Mouse (Mus musculus): ENCODE measurements around the gene Olfr907. TPM values are rescaled to one million over a fixed set of nuclear protein-coding genes. Genes with fewer than 3 reads are reported as not detected.

Gene Olfr907
- not detected in 2 replicates for total RNA-seq (2014; fragmentation: Nextera tagmentation)
- not detected in 2 replicates for total RNA-seq (2017)

GRCm38 (mm10) chr9:38495501-38495900, at the start of gene Olfr907:
Gene Olfr907, plus strand, starts transcription at chr9:38495801.
- no peak for ATAC-seq (replicated peaks; ENCODE audit: poor library complexity, severe bottlenecking)

GRCm38 (mm10) chr9:38447352-38447751, 48.2 kb upstream of the Olfr907 start, which contains the start of gene Olfr902:
Gene Olfr902, plus strand, starts transcription at chr9:38447652.
- ATAC-seq (replicated peaks; ENCODE audit: poor library complexity, severe bottlenecking) = no peak

GRCm38 (mm10) chr9:38462844-38463243, 32.8 kb upstream of the Olfr907 start, which contains the start of gene Olfr904:
Gene Olfr904, plus strand, starts transcription at chr9:38463144.
- no peak for ATAC-seq (replicated peaks; ENCODE audit: poor library complexity, severe bottlenecking)

- ATAC-seq (replicated peaks; ENCODE audit: poor library complexity, severe bottlenecking) = no peak
These were observed 24.8 kb upstream of the Olfr907 start, which contains the start of gene Olfr905 for GRCm38 (mm10) chr9:38470807-38471206. Gene Olfr905, plus strand, starts transcription at chr9:38471107.

GRCm38 (mm10) chr9:38486785-38487184, 8.8 kb upstream of the Olfr907 start, which contains the start of gene Olfr906:
Gene Olfr906, plus strand, starts transcription at chr9:38487085.
- ATAC-seq (replicated peaks; ENCODE audit: poor library complexity, severe bottlenecking) = no peak

- ATAC-seq (replicated peaks; ENCODE audit: poor library complexity, severe bottlenecking) = no peak
These were observed 16.8 kb downstream of the Olfr907 start for GRCm38 (mm10) chr9:38512353-38512752.

- no peak for ATAC-seq (replicated peaks; ENCODE audit: poor library complexity, severe bottlenecking)
These were observed 25.7 kb downstream of the Olfr907 start, which contains the start of gene Olfr911-ps1 for GRCm38 (mm10) chr9:38521280-38521679. Gene Olfr911-ps1, plus strand, starts transcription at chr9:38521580.

GRCm38 (mm10) chr9:38537549-38537948, 41.9 kb downstream of the Olfr907 start, which contains the start of gene Olfr910:
Gene Olfr910, plus strand, starts transcription at chr9:38537849.
- ATAC-seq (replicated peaks; ENCODE audit: poor library complexity, severe bottlenecking) = no peak

Other genes with a start within 250 kb of the Olfr907 start
- not detected in 2 replicates for gene Olfr143, start 243.0 kb upstream of the Olfr907 start, total RNA-seq (2014; fragmentation: Nextera tagmentation)
- not detected in 2 replicates for gene Olfr143, start 243.0 kb upstream of the Olfr907 start, total RNA-seq (2017)
- not detected in 2 replicates for gene Olfr895, start 227.9 kb upstream of the Olfr907 start, total RNA-seq (2014; fragmentation: Nextera tagmentation)
- not detected in 2 replicates for gene Olfr895, start 227.9 kb upstream of the Olfr907 start, total RNA-seq (2017)
- not detected in 2 replicates for gene Olfr896-ps1, start 204.7 kb upstream of the Olfr907 start, total RNA-seq (2014; fragmentation: Nextera tagmentation)
- gene Olfr896-ps1, start 204.7 kb upstream of the Olfr907 start, total RNA-seq (2017) = not detected in 2 replicates
- gene Olfr25, start 166.7 kb upstream of the Olfr907 start, total RNA-seq (2014; fragmentation: Nextera tagmentation) = not detected in 2 replicates
- not detected in 2 replicates for gene Olfr25, start 166.7 kb upstream of the Olfr907 start, total RNA-seq (2017)
- not detected in 2 replicates for gene Olfr898, start 147.4 kb upstream of the Olfr907 start, total RNA-seq (2014; fragmentation: Nextera tagmentation)
- not detected in 2 replicates for gene Olfr898, start 147.4 kb upstream of the Olfr907 start, total RNA-seq (2017)
- not detected in 2 replicates for gene Olfr250, start 128.9 kb upstream of the Olfr907 start, total RNA-seq (2014; fragmentation: Nextera tagmentation)
- not detected in 2 replicates for gene Olfr250, start 128.9 kb upstream of the Olfr907 start, total RNA-seq (2017)
- gene Olfr251, start 118.7 kb upstream of the Olfr907 start, total RNA-seq (2014; fragmentation: Nextera tagmentation) = not detected in 2 replicates
- gene Olfr251, start 118.7 kb upstream of the Olfr907 start, total RNA-seq (2017) = not detected in 2 replicates
- gene Olfr147, start 94.1 kb upstream of the Olfr907 start, total RNA-seq (2014; fragmentation: Nextera tagmentation) = not detected in 2 replicates
- not detected in 2 replicates for gene Olfr147, start 94.1 kb upstream of the Olfr907 start, total RNA-seq (2017)
- not detected in 2 replicates for gene Olfr901, start 66.3 kb upstream of the Olfr907 start, total RNA-seq (2014; fragmentation: Nextera tagmentation)
- not detected in 2 replicates for gene Olfr901, start 66.3 kb upstream of the Olfr907 start, total RNA-seq (2017)
- not detected in 2 replicates for gene Olfr902, start 48.1 kb upstream of the Olfr907 start, total RNA-seq (2014; fragmentation: Nextera tagmentation)
- gene Olfr902, start 48.1 kb upstream of the Olfr907 start, total RNA-seq (2017) = not detected in 2 replicates
- gene Olfr904, start 32.7 kb upstream of the Olfr907 start, total RNA-seq (2014; fragmentation: Nextera tagmentation) = not detected in 2 replicates
- gene Olfr904, start 32.7 kb upstream of the Olfr907 start, total RNA-seq (2017) = not detected in 2 replicates
- not detected in 2 replicates for gene Olfr905, start 24.7 kb upstream of the Olfr907 start, total RNA-seq (2014; fragmentation: Nextera tagmentation)
- not detected in 2 replicates for gene Olfr905, start 24.7 kb upstream of the Olfr907 start, total RNA-seq (2017)
- gene Olfr906, start 8.7 kb upstream of the Olfr907 start, total RNA-seq (2014; fragmentation: Nextera tagmentation) = not detected in 2 replicates
- not detected in 2 replicates for gene Olfr906, start 8.7 kb upstream of the Olfr907 start, total RNA-seq (2017)
- gene Olfr911-ps1, start 25.8 kb downstream of the Olfr907 start, total RNA-seq (2014; fragmentation: Nextera tagmentation) = not detected in 2 replicates
- not detected in 2 replicates for gene Olfr911-ps1, start 25.8 kb downstream of the Olfr907 start, total RNA-seq (2017)
- gene Olfr910, start 42.0 kb downstream of the Olfr907 start, total RNA-seq (2014; fragmentation: Nextera tagmentation) = not detected in 2 replicates
- gene Olfr910, start 42.0 kb downstream of the Olfr907 start, total RNA-seq (2017) = not detected in 2 replicates
- not detected in 2 replicates for gene Olfr912, start 84.4 kb downstream of the Olfr907 start, total RNA-seq (2014; fragmentation: Nextera tagmentation)
- not detected in 2 replicates for gene Olfr912, start 84.4 kb downstream of the Olfr907 start, total RNA-seq (2017)
- not detected in 2 replicates for gene Olfr913, start 97.0 kb downstream of the Olfr907 start, total RNA-seq (2014; fragmentation: Nextera tagmentation)
- gene Olfr913, start 97.0 kb downstream of the Olfr907 start, total RNA-seq (2017) = not detected in 2 replicates
- not detected in 2 replicates for gene Olfr914, start 109.3 kb downstream of the Olfr907 start, total RNA-seq (2014; fragmentation: Nextera tagmentation)
- not detected in 2 replicates for gene Olfr914, start 109.3 kb downstream of the Olfr907 start, total RNA-seq (2017)
- gene Olfr916, start 164.1 kb downstream of the Olfr907 start, total RNA-seq (2014; fragmentation: Nextera tagmentation) = not detected in 2 replicates
- not detected in 2 replicates for gene Olfr916, start 164.1 kb downstream of the Olfr907 start, total RNA-seq (2017)
- gene Olfr917, start 170.0 kb downstream of the Olfr907 start, total RNA-seq (2014; fragmentation: Nextera tagmentation) = not detected in 2 replicates
- gene Olfr917, start 170.0 kb downstream of the Olfr907 start, total RNA-seq (2017) = not detected in 2 replicates
- not detected in 2 replicates for gene Olfr918, start 178.8 kb downstream of the Olfr907 start, total RNA-seq (2014; fragmentation: Nextera tagmentation)
- gene Olfr918, start 178.8 kb downstream of the Olfr907 start, total RNA-seq (2017) = not detected in 2 replicates
- gene Olfr919, start 207.9 kb downstream of the Olfr907 start, total RNA-seq (2014; fragmentation: Nextera tagmentation) = not detected in 2 replicates
- gene Olfr919, start 207.9 kb downstream of the Olfr907 start, total RNA-seq (2017) = not detected in 2 replicates
- 23.6 and 28.5 TPM in 2 replicates for gene Vwa5a, start 222.5 kb downstream of the Olfr907 start, total RNA-seq (2014; fragmentation: Nextera tagmentation)
- gene Vwa5a, start 222.5 kb downstream of the Olfr907 start, total RNA-seq (2017) = 35.2 and 37.1 TPM in 2 replicates